Mouse (Mus musculus) intestine, embryonic 15.5 days (tissue): ENCODE measurements at regions not wholly inside any gene's neighbourhood (a gene's known extent, or its start where the extent isn't known, plus 50 kb on each side); places are given as distances from the start of the nearest gene placed in this dataset.

Experiments used
- ATAC-seq: fragments of 200-750 bp; cut with Nextera tagmentation; 2 replicates; pipeline ENCODE4 v1.8.0; 2017; ENCODE audit warnings: moderate TSS enrichment, moderate library complexity
- H3K27ac ChIP-seq: fragments of 300-500 bp; sonication (generic); 2 replicates; pipeline ENCODE4 v1.5.1; 2015; ENCODE audit warnings: mild to moderate bottlenecking, inconsistent platforms
- H3K27me3 ChIP-seq: fragments of 300-500 bp; sonication (generic); replicated peaks from 2 replicates; pipeline ENCODE4 v1.6.1; 2015; ENCODE audit warnings: inconsistent platforms
- H3K36me3 ChIP-seq: fragments of 300-500 bp; sonication (generic); 2 replicates; pipeline ENCODE4 v1.6.1; 2015; ENCODE audit warnings: inconsistent platforms
- H3K4me1 ChIP-seq: fragments of 300-500 bp; sonication (generic); replicated peaks from 2 replicates; pipeline ENCODE4 v1.6.1; 2015; ENCODE audit warnings: inconsistent platforms
- H3K4me2 ChIP-seq: fragments of 300-500 bp; sonication (generic); replicated peaks from 2 replicates; pipeline ENCODE4 v1.6.1; 2015; ENCODE audit warnings: mild to moderate bottlenecking, inconsistent platforms
- H3K4me3 ChIP-seq: fragments of 300-500 bp; sonication (generic); replicated peaks from 2 replicates; pipeline ENCODE4 v1.5.1; 2015; ENCODE audit warnings: inconsistent platforms
- H3K9ac ChIP-seq: fragments of 300-500 bp; sonication (generic); 2 replicates; pipeline ENCODE4 v1.6.1; 2015; ENCODE audit warnings: inconsistent platforms
- H3K9me3 ChIP-seq: fragments of 300-500 bp; sonication (generic); 2 replicates; pipeline ENCODE4 v1.6.1; 2016; ENCODE audit warnings: inconsistent platforms
- WGBS: fragments of 180-500 bp; shearing (Covaris S2); methylation state at CpG from one replicate; pipeline ENCODE4 v1.1.7; 2015; 5-methylcytosine and 5-hydroxymethylcytosine counted together

DNA sequence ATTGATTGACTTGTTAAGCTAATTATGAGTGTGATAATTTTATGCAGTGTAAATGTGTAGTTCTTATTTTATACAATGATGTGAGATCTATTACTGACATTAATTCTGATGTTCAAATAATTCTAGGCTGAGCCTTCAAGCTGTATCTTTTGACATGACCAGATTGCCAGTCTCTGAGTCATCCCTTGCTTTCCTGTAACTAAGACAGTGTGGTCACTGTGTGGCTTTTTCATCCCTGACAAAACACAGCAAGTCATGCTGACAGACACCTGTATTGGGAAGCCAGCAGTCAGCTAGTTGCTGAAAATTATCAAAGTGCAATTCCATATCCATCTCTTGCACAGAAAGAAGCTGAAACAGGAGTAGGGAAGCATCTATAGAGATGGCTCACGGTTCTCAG is 54.4 kb upstream of the Eepd1 start:
- no peaks in the 10 kb centered on the region for H3K9me3 ChIP-seq
- WGBS, result 80% methylated on average over 1 of the region's 1 CpGs
- H3K4me3 ChIP-seq, result no peak overlapping the region
- no peak overlapping the region for H3K4me2 ChIP-seq
- H3K36me3 ChIP-seq, result no peaks in the 10 kb centered on the region
- no peak overlapping the region for H3K27ac ChIP-seq
- H3K27me3 ChIP-seq, result no peaks in the 10 kb centered on the region
- ATAC-seq, result no peak
- no peaks in the 10 kb centered on the region for H3K4me1 ChIP-seq
- no peak overlapping the region for H3K9ac ChIP-seq

DNA sequence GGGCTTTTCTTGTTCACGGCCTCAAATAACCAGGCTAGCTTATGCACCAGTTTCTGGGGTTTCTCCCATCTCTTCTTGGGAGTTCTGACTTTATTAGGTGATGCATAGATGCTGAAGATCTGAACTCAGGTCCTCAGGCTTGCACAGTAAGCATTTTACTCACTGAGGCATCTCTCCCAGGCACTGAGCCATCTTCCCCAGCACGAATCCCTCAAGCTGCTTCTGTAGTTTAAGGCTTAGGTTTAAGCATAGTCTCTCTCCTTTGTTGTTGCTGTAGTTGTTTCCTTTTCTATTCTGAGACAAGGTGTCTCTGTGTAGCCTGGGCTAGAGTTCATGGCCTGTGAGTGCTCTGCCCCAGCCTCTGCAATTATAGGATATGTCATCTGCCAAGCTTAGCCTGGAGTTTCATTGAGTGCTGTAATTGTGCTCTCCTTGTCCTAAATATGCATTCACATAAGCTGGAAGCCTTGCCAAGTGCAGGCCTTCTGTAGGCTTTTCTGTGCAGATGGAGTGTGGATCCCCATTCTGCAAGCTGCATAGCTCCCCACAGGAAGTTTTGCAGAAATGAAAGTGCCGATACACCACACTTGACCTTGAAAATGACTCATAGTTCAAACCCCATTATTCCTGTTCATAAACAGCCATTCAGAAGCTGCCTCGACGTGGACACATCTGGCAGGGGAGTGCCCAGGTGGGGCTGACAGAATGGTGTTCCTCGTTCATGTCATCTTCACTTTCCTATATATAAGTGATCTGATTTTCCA is 51.7 kb upstream of the Eepd1 start:
- Histone ChIP-seq H3K4me1 (no peaks in the 10 kb centered on the region), H3K4me3 (no peak overlapping the region), H3K27ac (no peak overlapping the region), H3K36me3 (no peaks in the 10 kb centered on the region), H3K9ac (no peak overlapping the region), H3K4me2 (no peak overlapping the region), H3K27me3 (no peaks in the 10 kb centered on the region), H3K9me3 (no peaks in the 10 kb centered on the region)
- WGBS, result 62% methylated on average over 6 of the region's 6 CpGs
- no peak for ATAC-seq
